Mouse (Mus musculus) spleen, postnatal 10 days (tissue): ENCODE measurements around the gene Zfp40.
A peak's percentile ranks its signal among the peaks of the same experiment; 100 is the strongest.

Source experiments
- DNase-seq, 2 experiments: peaks; one replicate each; pipeline ENCODE4 v3.0.0; 2021 to 2022; ENCODE audit warnings: low spot score in 2 of 2

The Zfp40 gene

GRCm38 (mm10) chr17:23192453-23193379 is at the start of gene Zfp40:
Zfp40 (minus strand) TSS chr17:23193252.
- peak; percentile 66 to 89 for DNase-seq

GRCm38 (mm10) chr17:23218320-23218719 is 25.3 kb upstream of the Zfp40 start:
- DNase-seq = no peak

GRCm38 (mm10) chr17:23199856-23200255 is 6.8 kb upstream of the Zfp40 start:
- peak in 1 of 2 experiments; percentile 16 for DNase-seq

- DNase-seq = peak; percentile 13 to 46
Measured at GRCm38 (mm10) chr17:23193441-23193840, 389 bp upstream of the Zfp40 start.

- no peak for DNase-seq
Measured at GRCm38 (mm10) chr17:23187680-23188079, 5.4 kb downstream of the Zfp40 start.
